Mouse (Mus musculus): ENCODE results near the gene Snx29.

DNA sequence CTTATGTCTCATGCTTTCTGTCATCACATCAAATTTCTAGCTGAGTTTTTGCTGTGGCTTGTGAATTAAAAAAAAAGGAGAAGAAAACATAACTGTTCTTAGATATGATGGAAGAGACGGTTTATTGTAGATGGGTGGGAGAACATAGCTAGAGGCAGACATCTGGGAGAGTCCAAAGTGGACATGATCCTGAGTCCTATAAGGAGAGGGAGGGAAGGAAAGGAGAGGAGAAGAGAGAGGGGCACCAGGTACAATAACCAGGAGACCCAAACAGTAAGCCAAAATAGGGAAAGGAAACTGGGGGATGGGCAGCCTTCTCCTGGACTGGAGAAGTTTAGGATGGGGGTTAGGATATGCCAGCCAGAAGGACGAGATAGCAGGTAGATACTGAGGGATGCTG is 239.0 kb downstream of the Snx29 start:
- TF ChIP-seq CTCF (IDR thresholded peaks at IDR 0.05; ENCODE audit: borderline replicate concordance, insufficient read depth, low read length) = no peak
- TF ChIP-seq POLR2A (IDR thresholded peaks at IDR 0.05; ENCODE audit: low read depth, low read length) = no peak

All from embryonic fibroblast, embryonic 13.5 days (primary cell).